Mouse (Mus musculus): ENCODE measurements around the gene Stoml1. TPM values are rescaled to one million over a fixed set of nuclear protein-coding genes. Genes with fewer than 3 reads are reported as not detected.

Gene Stoml1
- total RNA-seq, 2 experiments from 2014 or later = 12.7 to 12.9 TPM

GRCm38 (mm10) chr9:58294527-58294926, 41.6 kb downstream of the Stoml1 start:
- intact Hi-C loops (cut with DNase I) = no loop called here
- DNase-seq = no peak

GRCm38 (mm10) chr9:58295345-58295744, 42.4 kb downstream of the Stoml1 start:
- intact Hi-C loops (cut with DNase I) = no loop called here
- no peak for DNase-seq

- intact Hi-C loops (cut with DNase I) = no loop called here
- peak; percentile 70 to 76 for DNase-seq
These were observed 42.9 kb downstream of the Stoml1 start for GRCm38 (mm10) chr9:58295766-58296361.

GRCm38 (mm10) chr9:58297065-58297464, 44.1 kb downstream of the Stoml1 start:
- no peak for DNase-seq
- intact Hi-C loops (cut with DNase I) = no loop called here

- no peak for DNase-seq
- intact Hi-C loops (cut with DNase I) = no loop called here
These were observed 45.1 kb downstream of the Stoml1 start for GRCm38 (mm10) chr9:58297961-58298477.

GRCm38 (mm10) chr9:58299356-58299799, 46.4 kb downstream of the Stoml1 start:
- peak; percentile 47 to 54 for DNase-seq
- intact Hi-C loops (cut with DNase I) = no loop called here

GRCm38 (mm10) chr9:58303115-58303514, 50.2 kb downstream of the Stoml1 start:
- DNase-seq = no peak
- intact Hi-C loops (cut with DNase I) = no loop called here

- intact Hi-C loops (cut with DNase I) = no loop called here
- peak; percentile 49 to 55 for DNase-seq
These were observed 50.8 kb downstream of the Stoml1 start for GRCm38 (mm10) chr9:58303599-58304271.

- intact Hi-C loops (cut with DNase I) = no loop called here
- peak in 1 of 2 experiments; percentile 33 for DNase-seq
These were observed 52.7 kb downstream of the Stoml1 start for GRCm38 (mm10) chr9:58305686-58306085.

- peak; percentile 72 to 73 for DNase-seq
- intact Hi-C loops (cut with DNase I) = no loop called here
These were observed 55.4 kb downstream of the Stoml1 start for GRCm38 (mm10) chr9:58308395-58308794.

GRCm38 (mm10) chr9:58310043-58310660, 57.2 kb downstream of the Stoml1 start:
- peak; percentile 67 to 71 for DNase-seq
- intact Hi-C loops (cut with DNase I) = no loop called here

- intact Hi-C loops (cut with DNase I) = no loop called here
- DNase-seq = peak; percentile 49 to 56
These were observed 58.4 kb downstream of the Stoml1 start for GRCm38 (mm10) chr9:58311191-58311910.

Small RNAs within 50 kb of the gene (microRNA-seq; reads per million reads assigned to microRNA genes)
- gene Mir6385 = 0 reads per million in 2 experiments

Other genes starting within 250 kb of the Stoml1 start
- under 1 TPM; 0.17 to 0.63 TPM for gene Cyp11a1, start 246.8 kb upstream of the Stoml1 start, total RNA-seq (2021)
- gene Stra6, start 189.4 kb upstream of the Stoml1 start, total RNA-seq (2021) = under 1 TPM; 0.32 to 0.76 TPM
- gene Ccdc33, start 134.3 kb upstream of the Stoml1 start, total RNA-seq (2021) = under 1 TPM in 1 of 2 experiments, not detected in 1; 0.53 TPM
- 10 to 100 TPM; 44.0 to 44.6 TPM for gene Islr, start 48.9 kb upstream of the Stoml1 start, total RNA-seq (2021)
- 1 to 10 TPM; 3.0 to 3.3 TPM for gene Islr2, start 48.8 kb upstream of the Stoml1 start, total RNA-seq (2021)
- 10 to 100 TPM; 10.9 to 11.9 TPM for gene Pml, start 3.4 kb upstream of the Stoml1 start, total RNA-seq (2021)
- 10 to 100 TPM; 50.5 to 53.2 TPM for gene Loxl1, start 60.0 kb downstream of the Stoml1 start, total RNA-seq (2021)
- gene Tbc1d21, start 117.3 kb downstream of the Stoml1 start, total RNA-seq (2021) = not detected
- 10 to 100 TPM; 10.7 to 11.1 TPM for gene Insyn1, start 235.4 kb downstream of the Stoml1 start, total RNA-seq (2021)